Mouse (Mus musculus) yolk sac, embryonic 10.5 days (tissue): ENCODE data around the gene Cnn2.
A peak's percentile ranks its signal among the peaks of the same experiment; 100 is the strongest.
"Not testable (repeated sequence)": the region's sequence is repeated elsewhere in the genome, so short reads cannot be mapped to it uniquely, and the experiment has no call there.

Experiments used
- DNase-seq: peaks from one replicate; pipeline ENCODE4 v3.0.0-alpha.2; 2017; ENCODE audit warnings: low spot score

Cnn2 gene

GRCm38 (mm10) chr10:80036832-80037231 is 48.4 kb downstream of the Cnn2 start:
- DNase-seq, result no peak

- peak; percentile 96 for DNase-seq
Observed at GRCm38 (mm10) chr10:80039559-80039979, 51.2 kb downstream of the Cnn2 start, which contains the start of gene Polr2e. Gene Polr2e, minus strand, starts transcription at chr10:80039795.

- not testable (repeated sequence) for DNase-seq
Observed at GRCm38 (mm10) chr10:80041409-80042060, 53.2 kb downstream of the Cnn2 start.

- DNase-seq, result no peak
Observed at GRCm38 (mm10) chr10:80044087-80044486, 55.7 kb downstream of the Cnn2 start.

- not testable (repeated sequence) for DNase-seq
Observed at GRCm38 (mm10) chr10:80045364-80045763, 57.0 kb downstream of the Cnn2 start.
